Mouse (Mus musculus) thymus, adult 2 months (tissue): ENCODE results near the gene Nras. TPM values are rescaled to one million over a fixed set of nuclear protein-coding genes. Genes with fewer than 3 reads are reported as not detected.

Experiments
- DNase-seq: peaks from one replicate; pipeline ENCODE4 v3.0.0; 2021
- H3K27ac ChIP-seq: fragments of 200-500 bp; 2 replicates; pipeline ENCODE4 v1.5.1; 2012; ENCODE audit warnings: low read length, control low read depth; ENCODE audit not compliant: control insufficient read depth, insufficient read depth
- H3K27me3 ChIP-seq: fragments of 200-500 bp; 2 replicates; pipeline ENCODE4 v1.6.1; 2012; ENCODE audit warnings: mild to moderate bottlenecking, low read length, moderate library complexity, mixed read lengths; ENCODE audit not compliant: control insufficient read depth, insufficient read depth
- H3K36me3 ChIP-seq: fragments of 200-500 bp; 2 replicates; pipeline ENCODE4 v1.6.1; 2012; ENCODE audit warnings: mild to moderate bottlenecking, low read length, moderate library complexity; ENCODE audit not compliant: control insufficient read depth, insufficient read depth
- H3K4me1 ChIP-seq: fragments of 200-500 bp; replicated peaks from 2 replicates; pipeline ENCODE4 v1.6.1; 2012; ENCODE audit warnings: low read length; ENCODE audit not compliant: control insufficient read depth, insufficient read depth
- H3K4me3 ChIP-seq: fragments of 200-500 bp; 2 replicates; pipeline ENCODE4 v1.5.1; 2012; ENCODE audit warnings: mild to moderate bottlenecking, low read length, control low read depth, moderate library complexity; ENCODE audit not compliant: control insufficient read depth, insufficient read depth
- CTCF ChIP-seq: fragments of 200-500 bp; IDR thresholded peaks from 2 replicates; pipeline ENCODE4 v1.5.1; 2012; ENCODE audit warnings: mild to moderate bottlenecking, control low read depth, low read length, moderate library complexity, borderline replicate concordance; ENCODE audit not compliant: control insufficient read depth, poor library complexity, insufficient read depth; ENCODE audit errors: extremely low read depth
- POLR2A ChIP-seq: fragments of 200-500 bp; IDR thresholded peaks from 2 replicates; pipeline ENCODE4 v1.6.1; 2012; ENCODE audit warnings: mild to moderate bottlenecking, low read length, control low read depth, moderate library complexity; ENCODE audit not compliant: control insufficient read depth, poor library complexity, insufficient read depth; ENCODE audit errors: extremely low read depth
- WGBS: fragments of 180-500 bp; shearing (Covaris S2); methylation state at CpG from one replicate; pipeline ENCODE4 v1.1.7; 2018; 5-methylcytosine and 5-hydroxymethylcytosine counted together
- polyA plus RNA-seq: library from polyadenylated mRNA; depleted of rRNA; stranded (reverse); fragments of >200 nt; gene quantifications from 2 replicates; pipeline ENCODE4 v1.2.3, GENCODE M21; 2012

The Nras gene
- polyA plus RNA-seq, 1 experiment = 43.4 TPM

DNA sequence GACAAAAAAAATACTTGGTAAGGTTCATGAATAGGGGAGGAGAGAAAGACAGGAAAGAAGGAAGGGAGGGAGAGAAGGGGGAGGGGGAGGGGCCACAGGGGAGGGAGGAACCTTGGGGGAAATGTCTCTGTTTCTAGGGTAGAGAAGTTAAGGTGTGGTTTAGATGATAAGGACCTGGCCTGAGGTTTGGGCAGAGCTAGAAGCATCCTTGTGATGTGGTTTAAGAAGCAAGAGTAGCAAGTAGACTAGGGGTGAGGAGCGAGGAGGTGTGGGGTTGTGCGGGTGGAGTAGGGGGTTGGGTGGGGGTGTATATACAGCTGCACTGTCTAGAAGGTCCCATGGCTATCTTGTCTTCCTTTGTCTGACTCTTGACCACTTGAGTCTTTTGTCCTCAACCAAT is 33.7 kb downstream of the Nras start:
- H3K4me1 ChIP-seq = peaks cover 32% of the 10 kb centered on the region
- no peak for TF ChIP-seq CTCF
- no peak for TF ChIP-seq POLR2A
- no peaks in the 10 kb centered on the region for H3K27me3 ChIP-seq
- peak overlapping the region; percentile 75; the same call in 1 of the 2 replicates for H3K27ac ChIP-seq
- peak; percentile 35 for DNase-seq
- 3% methylated on average over 2 of the region's 2 CpGs for WGBS
- H3K36me3 ChIP-seq = no peaks in the 10 kb centered on the region
- no peak overlapping the region for H3K4me3 ChIP-seq

DNA sequence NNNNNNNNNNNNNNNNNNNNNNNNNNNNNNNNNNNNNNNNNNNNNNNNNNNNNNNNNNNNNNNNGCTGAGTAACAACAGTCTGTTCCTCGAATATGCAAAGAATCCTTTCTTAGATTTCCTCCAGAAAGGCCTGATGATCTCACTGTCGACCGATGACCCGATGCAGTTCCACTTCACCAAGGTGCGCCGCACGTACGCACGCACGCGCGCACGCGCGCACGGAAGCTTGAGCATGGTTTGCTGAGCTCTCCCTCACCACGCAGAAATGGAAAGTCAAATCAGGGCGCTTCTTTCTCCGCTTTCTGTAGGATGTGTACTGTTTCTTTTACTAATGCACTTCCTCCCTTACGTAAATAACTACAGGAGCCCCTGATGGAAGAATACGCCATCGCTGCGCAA is 40.6 kb downstream of the Nras start:
- Histone ChIP-seq H3K27ac (no peak overlapping the region), H3K36me3 (no peaks in the 10 kb centered on the region), H3K27me3 (no peaks in the 10 kb centered on the region), H3K4me1 (peaks cover 12% of the 10 kb centered on the region), H3K4me3 (no peak overlapping the region)
- no peak for TF ChIP-seq CTCF
- TF ChIP-seq POLR2A = no peak
- WGBS = 89% methylated on average over 23 of the region's 23 CpGs
- no peak for DNase-seq

DNA sequence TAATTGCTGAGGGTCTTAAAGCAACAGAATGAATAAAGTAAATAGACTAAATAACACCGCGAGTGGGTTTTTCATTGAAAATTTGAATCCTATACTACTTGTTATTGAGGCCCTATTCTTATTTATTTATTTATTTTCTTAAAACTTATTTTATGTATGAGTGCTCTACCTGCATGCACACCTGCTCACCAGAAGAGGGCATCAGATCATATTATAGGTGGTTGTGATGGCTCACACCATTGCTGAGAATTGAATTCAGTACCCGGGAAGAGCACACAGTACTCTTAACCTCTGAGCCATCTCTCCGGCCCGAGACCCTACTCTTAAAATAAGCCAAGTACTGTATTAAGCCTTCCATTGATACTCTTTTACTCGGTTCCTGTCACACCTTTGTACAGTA is 41.6 kb downstream of the Nras start:
- TF ChIP-seq POLR2A = no peak
- TF ChIP-seq CTCF = no peak
- Histone ChIP-seq H3K4me1 (peaks cover 9% of the 10 kb centered on the region), H3K4me3 (no peak overlapping the region), H3K27ac (no peak overlapping the region), H3K36me3 (no peaks in the 10 kb centered on the region), H3K27me3 (no peaks in the 10 kb centered on the region)
- 84% methylated on average over 6 of the region's 6 CpGs for WGBS
- peak; percentile 9 for DNase-seq

DNA sequence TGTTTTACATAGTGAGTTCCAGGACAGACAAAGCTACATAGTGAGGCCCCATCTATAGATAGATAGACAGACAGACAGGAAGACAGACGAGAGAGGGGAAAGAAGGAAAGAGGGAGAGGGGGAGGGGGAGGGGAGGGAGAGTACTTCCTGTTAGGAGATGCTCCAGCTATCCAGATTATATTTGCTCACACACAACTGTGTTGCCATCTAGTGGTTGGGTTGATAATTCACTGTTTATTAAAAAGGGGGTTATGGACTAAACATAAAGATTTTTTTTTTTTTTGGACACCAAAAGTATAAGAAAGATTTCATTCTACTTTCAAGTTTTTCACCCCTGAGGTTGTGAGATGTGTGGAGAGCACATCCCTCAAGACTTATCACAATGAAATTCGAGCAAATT is 42.6 kb downstream of the Nras start:
- no peak overlapping the region for H3K4me3 ChIP-seq
- TF ChIP-seq CTCF = no peak
- TF ChIP-seq POLR2A = no peak
- DNase-seq = no peak

DNA sequence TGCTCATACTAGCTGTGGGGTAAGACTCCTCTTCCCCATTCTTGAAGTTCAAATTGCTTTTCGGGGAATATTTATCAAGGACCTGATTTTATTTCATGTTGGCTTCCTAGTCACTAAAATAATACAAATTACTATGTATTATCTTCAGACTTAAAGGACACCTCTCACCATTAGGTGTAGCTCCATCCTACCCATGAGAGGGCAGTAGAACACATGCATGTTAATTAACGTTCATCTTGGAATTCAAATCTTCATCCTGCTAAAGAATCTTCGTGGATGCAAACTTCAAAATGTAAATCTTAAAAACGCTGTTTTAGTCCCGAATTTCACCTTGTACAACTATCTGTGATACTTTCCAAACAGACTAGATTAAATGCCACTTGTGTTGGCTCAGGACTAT is 43.1 kb downstream of the Nras start:
- Histone ChIP-seq H3K36me3 (no peaks in the 10 kb centered on the region), H3K4me1 (peaks cover 9% of the 10 kb centered on the region), H3K27me3 (no peaks in the 10 kb centered on the region), H3K27ac (no peak overlapping the region), H3K4me3 (no peak overlapping the region)
- TF ChIP-seq POLR2A (no peak), CTCF (no peak)
- no peak for DNase-seq
- 42% methylated on average over 5 of the region's 5 CpGs for WGBS

More for the DNA sequence above, 42.6 kb downstream of the Nras start:
- Histone ChIP-seq H3K27ac (no peak overlapping the region), H3K4me1 (peaks cover 9% of the 10 kb centered on the region), H3K27me3 (no peaks in the 10 kb centered on the region), H3K36me3 (no peaks in the 10 kb centered on the region)
- 30% methylated on average over 2 of the region's 2 CpGs for WGBS

DNA sequence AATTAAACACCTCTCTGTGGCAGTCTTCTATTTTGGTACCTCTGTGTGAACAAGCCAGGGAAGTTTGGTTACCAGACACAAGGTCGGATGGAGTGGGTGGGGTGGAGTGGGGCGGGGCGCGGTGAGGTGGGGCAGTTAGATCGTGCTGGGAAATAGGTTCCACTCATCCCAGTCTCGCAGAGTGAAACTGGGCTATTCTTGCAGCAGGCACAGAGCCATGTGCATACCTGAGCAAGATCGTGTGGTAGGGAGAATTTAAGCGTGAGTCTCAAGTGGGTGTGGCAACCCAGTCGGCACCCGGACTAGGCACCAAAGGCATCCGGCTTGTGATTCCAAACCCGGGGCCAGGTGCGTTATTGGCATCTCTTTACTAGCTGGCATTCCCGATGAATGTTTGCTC is 43.8 kb downstream of the Nras start:
- no peak overlapping the region for H3K27ac ChIP-seq
- no peaks in the 10 kb centered on the region for H3K36me3 ChIP-seq
- TF ChIP-seq POLR2A = no peak
- no peak for TF ChIP-seq CTCF
- H3K27me3 ChIP-seq = no peaks in the 10 kb centered on the region
- peaks cover 9% of the 10 kb centered on the region for H3K4me1 ChIP-seq
- 1% methylated on average over 14 of the region's 14 CpGs for WGBS
- H3K4me3 ChIP-seq = peak overlapping the region; percentile 49
- no peak for DNase-seq

DNA sequence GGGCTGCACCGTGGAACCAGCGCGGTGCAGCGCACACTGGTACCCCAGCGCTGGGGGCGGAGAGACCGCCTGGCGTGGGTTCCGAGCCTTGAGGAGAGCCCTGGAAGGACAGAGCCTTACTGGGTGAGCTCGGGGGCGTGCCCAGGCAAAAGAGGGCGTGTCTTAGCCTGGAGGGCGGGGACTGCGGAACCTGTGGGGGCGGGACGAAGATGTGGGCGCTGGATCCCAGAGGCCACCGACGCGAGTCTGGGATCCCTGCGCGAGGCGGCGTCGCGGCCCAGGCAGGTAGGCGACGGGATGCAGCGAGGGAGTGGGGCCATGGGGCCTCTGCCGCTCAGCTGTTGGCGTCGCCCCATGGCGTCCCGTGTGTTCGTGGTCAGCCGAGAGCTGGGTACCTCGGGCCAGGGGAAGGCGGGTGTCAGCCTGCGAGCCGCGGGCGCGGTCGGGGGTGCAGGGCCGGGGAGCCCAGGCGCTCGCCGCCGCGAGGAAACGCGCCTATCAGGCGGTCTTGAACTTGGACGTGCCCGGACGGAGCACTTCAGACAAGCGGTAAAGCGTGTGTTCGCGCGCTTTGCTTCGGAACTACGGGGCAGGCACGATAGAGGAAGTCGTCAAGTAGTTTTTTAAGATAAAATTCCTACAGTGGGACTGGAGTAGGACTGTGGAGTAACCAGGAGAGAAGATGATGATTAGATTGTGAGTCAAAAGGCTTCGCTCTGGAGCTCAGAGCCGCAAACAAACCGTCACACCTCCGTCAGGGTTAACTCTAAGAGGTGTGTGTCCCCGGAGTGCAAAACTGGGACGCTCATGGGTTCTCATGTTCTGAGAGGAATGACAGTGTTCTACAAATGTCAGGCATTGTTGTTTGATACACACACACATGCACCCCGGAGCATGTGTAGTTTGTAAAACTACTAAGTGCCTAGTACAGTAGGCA is 44.6 kb downstream of the Nras start, which contains the start of gene Dennd2c:
TSS of gene Dennd2c (plus strand) at position 151 of the 937 bp plus-strand sequence.
- Histone ChIP-seq H3K4me3 (peak within 1 kb of the TSS; percentile 49), H3K4me1 (peaks cover 6% of the 10 kb centered on the region), H3K27me3 (no peaks in the 10 kb centered on the region), H3K27ac (no peak within 1 kb of the TSS), H3K36me3 (no peaks in the 10 kb centered on the region)
- TF ChIP-seq CTCF (0 out of 2 replicates have a peak, but pooled peaks have one; percentile 4), POLR2A (no peak; the same call in 1 of the 2 replicates)
- peak; percentile 90 for DNase-seq
- WGBS = 2% methylated on average over 72 of the region's 72 CpGs
